22 mouse cellular contexts compared by ENCODE assay signal in the genomic region with DNA sequence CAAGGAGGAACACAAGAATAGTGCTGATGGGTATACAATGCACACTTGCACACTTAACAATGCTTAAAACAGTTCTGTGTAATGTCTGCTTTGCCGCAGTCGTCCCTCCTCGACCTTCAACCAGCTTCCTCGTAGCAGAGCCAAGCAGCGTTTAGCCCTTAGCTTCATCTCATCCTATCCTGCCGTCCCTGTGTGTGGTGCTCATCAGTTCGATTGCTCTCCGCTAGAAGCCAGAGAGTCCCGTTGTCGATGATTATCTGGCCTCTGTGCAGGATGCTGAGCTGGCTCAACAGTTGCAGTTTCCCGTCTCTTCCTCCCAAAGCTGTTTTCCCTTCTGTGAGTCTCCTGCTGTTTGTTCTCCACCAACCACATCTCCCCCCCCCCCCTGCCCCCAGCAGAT.
"Had no signal": no experiment of that assay in that cellular context is flagged by ENCODE, and none has a peak within 500 bp of the region (broad histone marks: within the 10 kb centered on the region; RNA-seq: fewer than 3 reads in every experiment).

No protein-coding gene starts in this region.

- H3K4me1 ChIP-seq: heart, embryonic 13.5 days; heart, embryonic 15.5 days; hindbrain, embryonic 10.5 days; hindbrain, embryonic 12.5 days; intestine, embryonic 15.5 days; limb, embryonic 13.5 days; limb, embryonic 15.5 days; liver, embryonic 12.5 days had no signal

- H3K4me3 ChIP-seq: gastrocnemius, adult 2 months; heart, adult 2 months; heart, embryonic 13.5 days; heart, embryonic 15.5 days; hindbrain, embryonic 10.5 days; hindbrain, embryonic 12.5 days; intestine, embryonic 15.5 days; layer of hippocampus, adult 2 months; left cerebral cortex, adult 2 months; limb, embryonic 13.5 days; limb, embryonic 15.5 days; liver, embryonic 12.5 days had no signal

- H3K27me3 ChIP-seq: heart, embryonic 13.5 days; heart, embryonic 15.5 days; hindbrain, embryonic 12.5 days; intestine, embryonic 15.5 days; limb, embryonic 13.5 days; limb, embryonic 15.5 days; liver, embryonic 12.5 days had no signal

- DNase-seq: gastrocnemius, adult 2 months; gastrocnemius, postnatal 10 days; gastrocnemius, postnatal 25 days; heart, adult 2 months; heart, postnatal 4 days; kidney, adult 18-20 months; kidney, adult 8-10 months; kidney, postnatal 10 days; kidney, postnatal 25 days; kidney, postnatal 4 days had no signal

- H3K36me3 ChIP-seq: heart, embryonic 13.5 days; heart, embryonic 15.5 days; hindbrain, embryonic 10.5 days; hindbrain, embryonic 12.5 days; intestine, embryonic 15.5 days; limb, embryonic 13.5 days; limb, embryonic 15.5 days; liver, embryonic 12.5 days had no signal

- H3K27ac ChIP-seq: gastrocnemius, adult 2 months; heart, adult 2 months; heart, embryonic 13.5 days; heart, embryonic 15.5 days; hindbrain, embryonic 10.5 days; hindbrain, embryonic 12.5 days; hindbrain, embryonic 14.5 days; intestine, embryonic 15.5 days; layer of hippocampus, adult 2 months; left cerebral cortex, adult 2 months; limb, embryonic 13.5 days; limb, embryonic 15.5 days; liver, embryonic 12.5 days; liver, embryonic 14.5 days had no signal

- H3K9me3 ChIP-seq: heart, embryonic 13.5 days; heart, embryonic 15.5 days; hindbrain, embryonic 10.5 days; hindbrain, embryonic 12.5 days; intestine, embryonic 15.5 days; limb, embryonic 13.5 days; limb, embryonic 15.5 days; liver, embryonic 12.5 days had no signal
